Mouse (Mus musculus) midbrain, postnatal 0 days (tissue): ENCODE data around the gene Prpsap1. TPM values are rescaled to one million over a fixed set of nuclear protein-coding genes. Genes with fewer than 3 reads are reported as not detected.

ENCODE experiments used
- ATAC-seq: fragments of 200-750 bp; cut with Nextera tagmentation; 2 replicates; pipeline ENCODE4 v1.8.0; 2017; ENCODE audit warnings: moderate number of reproducible peaks, mild to moderate bottlenecking, moderate TSS enrichment, moderate library complexity; ENCODE audit not compliant: low FRiP score
- DNase-seq: peaks from one replicate; pipeline ENCODE4 v3.0.0-alpha.2; 2015; ENCODE audit warnings: low spot score
- H3K27ac ChIP-seq: fragments of 300-500 bp; sonication (generic); 2 replicates; pipeline ENCODE4 v1.5.1; 2014; ENCODE audit warnings: low read depth, mild to moderate bottlenecking, low read length, mixed read lengths
- H3K27me3 ChIP-seq: fragments of 300-500 bp; sonication (generic); 2 replicates; pipeline ENCODE4 v1.6.1; 2014; ENCODE audit warnings: low read length, control low read depth, mixed read lengths; ENCODE audit not compliant: insufficient read depth
- H3K36me3 ChIP-seq: fragments of 300-500 bp; sonication (generic); 2 replicates; pipeline ENCODE4 v1.6.1; 2014; ENCODE audit warnings: low read length, control low read depth, mixed read lengths; ENCODE audit not compliant: insufficient read depth
- H3K4me1 ChIP-seq: fragments of 300-500 bp; sonication (generic); 2 replicates; pipeline ENCODE4 v1.6.1; 2014; ENCODE audit warnings: mild to moderate bottlenecking, control low read depth, antibody characterized with exemption, low read length, mixed read lengths; ENCODE audit not compliant: insufficient read depth
- H3K4me2 ChIP-seq: fragments of 300-500 bp; sonication (generic); 2 replicates; pipeline ENCODE4 v1.6.1; 2014; ENCODE audit warnings: low read depth, mild to moderate bottlenecking, low read length, mixed read lengths; ENCODE audit not compliant: poor library complexity, severe bottlenecking
- H3K4me3 ChIP-seq: fragments of 300-500 bp; sonication (generic); 2 replicates; pipeline ENCODE4 v1.5.1; 2014; ENCODE audit warnings: low read depth, mild to moderate bottlenecking, low read length, moderate library complexity
- H3K9ac ChIP-seq: fragments of 300-500 bp; sonication (generic); replicated peaks from 2 replicates; pipeline ENCODE4 v1.6.1; 2014; ENCODE audit warnings: mild to moderate bottlenecking, low read length, moderate library complexity, mixed read lengths; ENCODE audit not compliant: poor library complexity, severe bottlenecking
- H3K9me3 ChIP-seq: fragments of 300-500 bp; sonication (generic); 2 replicates; pipeline ENCODE4 v1.6.1; 2016; ENCODE audit warnings: low read length, control low read depth
- CTCF ChIP-seq: IDR thresholded peaks from 2 replicates; pipeline ENCODE4 v1.5.1; 2016; ENCODE audit warnings: antibody characterized with exemption, mild to moderate bottlenecking
- WGBS: fragments of 180-500 bp; shearing (Covaris S2); extraction: QIAGEN DNeasy Blood & Tissue Kit; methylation state at CpG from one replicate; pipeline ENCODE4 v1.1.7; 2014; 5-methylcytosine and 5-hydroxymethylcytosine counted together
- polyA plus RNA-seq: library from polyadenylated mRNA; unstranded; fragments of >200 nt; fragmentation: Nextera tagmentation; extraction: Ambion mirVana; gene quantifications from 2 replicates; pipeline ENCODE4 v1.2.1, GENCODE M21; 2015
- total RNA-seq: library from RNA; depleted of rRNA; stranded (reverse); fragments of >200 nt; gene quantifications from 2 replicates; pipeline ENCODE4 v1.2.3, GENCODE M21; 2014; rRNA removed

Gene Prpsap1
- 110 and 113 TPM in 2 replicates for total RNA-seq
- 156 and 157 TPM in 2 replicates for polyA plus RNA-seq

- Histone ChIP-seq H3K9me3 (no peaks in the 10 kb centered on the region), H3K4me3 (no peak within 1 kb of the TSS), H3K4me1 (0 out of 2 replicates have a peak, but pooled peaks cover 2% of the 10 kb centered on the region), H3K9ac (no peak within 1 kb of the TSS), H3K4me2 (no peak within 1 kb of the TSS), H3K27me3 (no peaks in the 10 kb centered on the region), H3K36me3 (no peaks in the 10 kb centered on the region), H3K27ac (no peak within 1 kb of the TSS)
- 26% methylated on average over 4 of the region's 4 CpGs for WGBS
- DNase-seq (peak; percentile 58), ATAC-seq (no peak)
- peak; percentile 66 for TF ChIP-seq CTCF
These were observed at the start of gene Prpsap1 for GRCm38 (mm10) chr11:116493795-116494252. Prpsap1 (minus strand) TSS chr11:116494202.

DNA sequence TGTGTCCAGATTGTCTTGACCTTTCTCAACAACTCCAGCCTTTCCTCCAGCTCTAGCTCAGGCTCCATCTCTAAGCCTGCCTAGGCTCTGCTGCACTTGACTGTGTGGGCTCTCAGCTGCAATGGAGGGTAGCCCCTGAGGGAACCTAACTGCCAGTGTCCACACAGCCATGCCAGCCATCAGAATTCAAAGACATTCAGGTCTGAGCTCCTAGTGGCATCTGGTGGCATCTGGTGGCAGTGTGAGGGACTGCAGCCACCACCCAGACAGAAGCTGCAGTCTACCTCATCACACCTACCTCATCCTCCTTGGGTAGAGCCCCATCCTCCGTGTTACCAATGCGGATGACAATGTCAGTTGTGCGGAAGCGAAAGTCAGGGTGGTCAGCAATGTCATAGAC, 49.1 kb upstream of the Prpsap1 start:
- peak; percentile 18; the same call in 1 of the 2 replicates for ATAC-seq
- DNase-seq: peak; percentile 68
- Histone ChIP-seq H3K9ac (no peak overlapping the region), H3K4me3 (no peak overlapping the region), H3K27me3 (no peaks in the 10 kb centered on the region), H3K4me1 (no peaks in the 10 kb centered on the region), H3K4me2 (no peak overlapping the region), H3K27ac (no peak overlapping the region), H3K9me3 (no peaks in the 10 kb centered on the region), H3K36me3 (peaks cover 95% of the 10 kb centered on the region)
- TF ChIP-seq CTCF: peak; percentile 83
- 89% methylated on average over 4 of the region's 4 CpGs for WGBS

DNA sequence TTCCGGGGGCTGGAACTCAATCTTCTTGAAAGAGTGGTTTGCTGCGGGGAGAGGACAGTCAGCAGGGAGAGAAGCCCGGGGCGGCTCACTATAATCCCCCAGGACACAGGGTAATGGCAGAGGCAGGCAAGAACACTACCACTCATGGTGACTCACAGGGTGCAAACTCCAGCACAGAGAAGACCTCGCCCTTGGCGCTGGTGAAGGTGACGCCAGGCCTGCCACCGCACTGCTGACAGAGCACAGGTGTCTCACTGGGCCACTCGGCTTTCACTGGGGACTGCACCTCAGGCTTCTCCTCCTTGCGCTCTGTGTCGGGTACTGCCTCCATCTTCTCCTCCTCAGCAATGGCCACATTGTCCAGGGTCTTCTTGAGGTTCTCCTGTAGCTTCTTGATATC, 47.2 kb upstream of the Prpsap1 start:
- H3K4me3 ChIP-seq: no peak overlapping the region
- DNase-seq: no peak
- H3K36me3 ChIP-seq: peaks cover 92% of the 10 kb centered on the region
- no peak overlapping the region for H3K27ac ChIP-seq
- no peaks in the 10 kb centered on the region for H3K4me1 ChIP-seq
- no peaks in the 10 kb centered on the region for H3K9me3 ChIP-seq
- no peak overlapping the region for H3K9ac ChIP-seq
- no peaks in the 10 kb centered on the region for H3K27me3 ChIP-seq
- no peak overlapping the region for H3K4me2 ChIP-seq
- WGBS: 92% methylated on average over 11 of the region's 11 CpGs
- no peak for ATAC-seq
- TF ChIP-seq CTCF: no peak

GRCm38 (mm10) chr11:116538142-116538735, 44.2 kb upstream of the Prpsap1 start:
- no peak for DNase-seq
- H3K27ac ChIP-seq: no peak overlapping the region
- H3K9me3 ChIP-seq: no peaks in the 10 kb centered on the region
- H3K9ac ChIP-seq: no peak overlapping the region
- H3K4me1 ChIP-seq: no peaks in the 10 kb centered on the region; the same call in none of the 2 replicates
- WGBS: 88% methylated on average over 12 of the region's 12 CpGs
- no peak for ATAC-seq
- peaks cover 62% of the 10 kb centered on the region for H3K36me3 ChIP-seq
- peaks cover 14% of the 10 kb centered on the region; the same call in 1 of the 2 replicates for H3K27me3 ChIP-seq
- no peak overlapping the region for H3K4me2 ChIP-seq
- H3K4me3 ChIP-seq: no peak overlapping the region
- TF ChIP-seq CTCF: no peak

DNA sequence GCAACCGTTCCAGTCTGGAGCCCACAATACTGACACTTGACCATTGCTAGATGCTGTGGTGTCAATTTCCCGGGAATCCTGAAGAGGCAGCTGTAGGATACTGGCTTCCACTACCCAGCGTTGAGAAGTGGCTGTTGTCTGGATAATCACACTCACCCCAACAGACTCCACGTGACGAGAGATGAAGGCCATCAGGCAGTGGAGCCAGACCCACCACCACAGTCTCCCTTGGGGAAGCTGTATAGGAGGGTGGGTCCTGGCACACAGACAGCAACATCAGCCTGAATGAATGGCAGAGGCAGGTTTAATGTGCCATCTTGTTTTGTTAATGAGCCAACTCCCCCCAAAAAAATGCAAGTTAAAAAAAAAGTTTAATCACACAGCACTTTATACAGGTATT, 43.4 kb upstream of the Prpsap1 start:
- Histone ChIP-seq H3K4me2 (no peak overlapping the region), H3K9me3 (no peaks in the 10 kb centered on the region)
- WGBS: 65% methylated on average over 5 of the region's 5 CpGs

GRCm38 (mm10) chr11:116536685-116537084, 42.7 kb upstream of the Prpsap1 start:
- 90% methylated on average over 7 of the region's 7 CpGs for WGBS
- TF ChIP-seq CTCF: no peak
- no peak for DNase-seq
- Histone ChIP-seq H3K9ac (no peak overlapping the region), H3K4me2 (no peak overlapping the region), H3K9me3 (no peaks in the 10 kb centered on the region), H3K4me1 (peaks cover 6% of the 10 kb centered on the region), H3K4me3 (no peak overlapping the region), H3K27ac (no peak overlapping the region), H3K36me3 (peaks cover 47% of the 10 kb centered on the region), H3K27me3 (peaks cover 21% of the 10 kb centered on the region; the same call in 1 of the 2 replicates)
- no peak for ATAC-seq

More for the DNA sequence above, 43.4 kb upstream of the Prpsap1 start:
- peaks cover 54% of the 10 kb centered on the region for H3K36me3 ChIP-seq
- TF ChIP-seq CTCF: no peak
- H3K27me3 ChIP-seq: peaks cover 19% of the 10 kb centered on the region; the same call in 1 of the 2 replicates
- DNase-seq (no peak), ATAC-seq (no peak)
- H3K4me3 ChIP-seq: no peak overlapping the region
- no peak overlapping the region for H3K9ac ChIP-seq
- peaks cover 1% of the 10 kb centered on the region for H3K4me1 ChIP-seq
- H3K27ac ChIP-seq: no peak overlapping the region
